Mouse (Mus musculus) spleen, adult 12 weeks (tissue): ENCODE measurements around the gene B3gnt9.

Source experiments
- DNase-seq: peaks from one replicate; pipeline ENCODE4 v3.0.0; 2022; ENCODE audit warnings: low spot score

B3gnt9 gene

DNA sequence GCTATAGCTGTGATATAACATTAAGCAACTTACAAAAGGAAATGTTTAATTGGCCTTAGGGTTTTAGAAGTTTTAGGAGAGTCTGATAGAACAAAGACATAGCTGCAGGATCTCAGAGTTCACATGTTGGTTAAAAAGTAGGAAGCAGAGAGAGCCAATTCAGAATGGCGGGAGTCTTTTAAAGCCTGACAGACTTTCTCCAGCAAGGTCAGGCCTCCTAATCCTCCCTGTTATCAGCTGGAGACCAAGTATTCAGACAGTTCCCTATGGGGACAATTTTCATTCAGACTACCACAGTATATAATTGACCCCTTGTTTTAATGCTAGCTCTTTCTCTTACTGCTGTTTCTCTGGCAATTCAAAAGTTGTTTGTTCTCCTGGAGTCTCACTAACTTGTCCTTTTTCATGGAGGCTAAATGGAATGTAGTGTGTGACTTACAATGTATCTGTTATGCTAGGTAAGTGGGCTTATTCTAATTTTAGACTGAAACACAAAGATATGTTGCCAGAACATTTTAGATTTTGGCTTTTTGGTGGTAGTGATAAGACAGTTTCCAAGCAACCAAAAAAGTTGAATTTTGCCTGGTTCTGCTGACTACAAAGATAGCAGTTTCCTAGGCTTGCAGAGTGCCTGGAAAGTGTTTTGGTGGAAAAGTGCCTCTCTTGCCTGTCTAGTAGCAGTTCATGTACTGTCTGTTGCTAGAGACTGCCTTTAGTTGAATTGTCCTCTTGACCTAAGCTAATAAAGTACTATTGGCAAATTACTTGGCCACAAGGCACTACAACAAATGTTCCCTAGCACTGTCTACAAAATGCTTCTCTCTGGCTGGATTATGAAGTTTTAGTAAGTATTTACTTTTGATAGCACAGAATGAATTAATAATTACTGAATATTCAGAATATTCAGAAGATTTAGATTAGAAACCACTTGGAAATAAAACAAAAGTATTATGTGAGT is 45.5 kb downstream of the B3gnt9 start:
- DNase-seq: no peak

GRCm38 (mm10) chr8:105207675-105208273 is 47.2 kb downstream of the B3gnt9 start:
- DNase-seq: no peak

- no peak for DNase-seq
Observed at GRCm38 (mm10) chr8:105206766-105207275, 48.1 kb downstream of the B3gnt9 start.

GRCm38 (mm10) chr8:105205748-105206147 is 49.2 kb downstream of the B3gnt9 start:
- no peak for DNase-seq
